Mouse (Mus musculus): ENCODE data around the gene Ripply3. TPM values are rescaled to one million over a fixed set of nuclear protein-coding genes. Genes with fewer than 3 reads are reported as not detected.

The Ripply3 gene
- total and polyA plus RNA-seq, 3 experiments: 0.28 to 6.1 (median 1.3) TPM

GRCm38 (mm10) chr16:94290073-94290999 is 37.9 kb upstream of the Ripply3 start:
- H3K4me1 ChIP-seq (ENCODE audit: control insufficient read depth in 1 of 2, insufficient read depth in 2 of 2): peaks cover 6 to 29% of the 10 kb centered on the region in 2 experiments

GRCm38 (mm10) chr16:94291141-94291540 is 37.1 kb upstream of the Ripply3 start:
- no peaks in the 10 kb centered on the region for H3K79me2 ChIP-seq (replicated peaks; ENCODE audit: control insufficient read depth, extremely low read depth, insufficient read depth, poor library complexity, severe bottlenecking)
- dilution Hi-C loops (cut with MboI; ENCODE audit: extremely low pct_ligation_motif_present, extremely low pct_unique_long_range_greater_than_20kb, low sequenced_read_pairs): no loop called here
- DNase-seq (ENCODE audit: extremely low read depth): no peak

More at GRCm38 (mm10) chr16:94290073-94290999, 37.9 kb upstream of the Ripply3 start:
- TF ChIP-seq JUND (conservative IDR thresholded peaks at IDR 0.05; ENCODE audit: low read depth, low read length) (no peak), SIN3A (IDR thresholded peaks at IDR 0.05; ENCODE audit: low read length) (no peak; the same call in 1 of the 2 replicates), ZC3H11A (IDR thresholded peaks at IDR 0.05; ENCODE audit: low read depth, low read length) (no peak), MYC (IDR thresholded peaks at IDR 0.05; ENCODE audit: low read depth, low read length) (no peak), CHD2 (IDR thresholded peaks at IDR 0.05; ENCODE audit: low read length) (0 out of 2 replicates have a peak, but pooled peaks have one; percentile 34), NRF1 (IDR thresholded peaks at IDR 0.05; ENCODE audit: low read depth, low read length) (peak; percentile 93), TCF12 (IDR thresholded peaks at IDR 0.05; ENCODE audit: low read depth, low read length) (peak; percentile 94), USF2 (conservative IDR thresholded peaks at IDR 0.05; ENCODE audit: low read depth, low read length) (no peak), HCFC1 (IDR thresholded peaks at IDR 0.05; ENCODE audit: low read depth, low read length) (peak; percentile 68), UBTF (IDR thresholded peaks at IDR 0.05; ENCODE audit: low read depth, low read length) (no peak), KAT2A (IDR thresholded peaks at IDR 0.05; ENCODE audit: insufficient replicate concordance, low read length) (0 out of 2 replicates have a peak, but pooled peaks have one; percentile 62), IRF4 (IDR thresholded peaks at IDR 0.05; ENCODE audit: low read depth, low read length) (peak; percentile 49; the same call in 1 of the 2 replicates), EP300 (IDR thresholded peaks at IDR 0.05; ENCODE audit: low read length) (no peak), MAFK (IDR thresholded peaks at IDR 0.05; ENCODE audit: insufficient replicate concordance, low read length) (no peak), MEF2A (IDR thresholded peaks at IDR 0.05; ENCODE audit: borderline replicate concordance, low read depth, low read length) (peak; percentile 64), POLR2A (IDR thresholded peaks at IDR 0.05; ENCODE audit: low read depth, low read length) (peak; percentile 95), ELF1 (IDR thresholded peaks at IDR 0.05; ENCODE audit: low read depth, low read length) (peak; percentile 92), MAZ (IDR thresholded peaks at IDR 0.05; ENCODE audit: low read depth, low read length) (peak; percentile 98), ZMIZ1 (IDR thresholded peaks at IDR 0.05; ENCODE audit: low read depth, low read length) (peak; percentile 96), USF1 (IDR thresholded peaks at IDR 0.05; ENCODE audit: low read depth, low read length) (no peak), GABPA (IDR thresholded peaks at IDR 0.05; ENCODE audit: insufficient replicate concordance, low read depth, low read length) (no peak), MXI1 (IDR thresholded peaks at IDR 0.05; ENCODE audit: low read depth, low read length) (peak; percentile 90; the same call in 1 of the 2 replicates), CHD1 (IDR thresholded peaks at IDR 0.05; ENCODE audit: low read depth, low read length) (no peak; the same call in 1 of the 2 replicates), RAD21 (IDR thresholded peaks at IDR 0.05; ENCODE audit: low read depth, low read length) (no peak), ZKSCAN1 (IDR thresholded peaks at IDR 0.05; ENCODE audit: borderline replicate concordance, low read depth, low read length) (no peak), BHLHE40 (IDR thresholded peaks at IDR 0.05; ENCODE audit: low read depth, low read length) (peak; percentile 73), ZNF384 (IDR thresholded peaks at IDR 0.05; ENCODE audit: low read depth, low read length) (no peak), TBP (conservative IDR thresholded peaks at IDR 0.05; ENCODE audit: low read depth, low read length) (no peak), MAX (IDR thresholded peaks at IDR 0.05; ENCODE audit: low read length) (peak; percentile 34; the same call in 1 of the 2 replicates), RCOR1 (conservative IDR thresholded peaks at IDR 0.05; ENCODE audit: low read depth, low read length) (peak; percentile 84; the same call in 1 of the 2 replicates), JUN (IDR thresholded peaks at IDR 0.05; ENCODE audit: insufficient read depth, low read depth, low read length) (no peak), CTCF (conservative IDR thresholded peaks at IDR 0.05 in 1 of 2, IDR thresholded peaks at IDR 0.05 in 1 of 2; ENCODE audit: low read depth in 2 of 2, low read length in 2 of 2) (no peak), PAX5 (IDR thresholded peaks at IDR 0.05; ENCODE audit: low read length) (no peak), SMC3 (IDR thresholded peaks at IDR 0.05; ENCODE audit: low read depth, low read length) (no peak), E2F4 (IDR thresholded peaks at IDR 0.05; ENCODE audit: insufficient replicate concordance, low read depth, low read length) (0 out of 2 replicates have a peak, but pooled peaks have one; percentile 20), NELFE (IDR thresholded peaks at IDR 0.05; ENCODE audit: low read depth, low read length) (peak; percentile 97), ETS1 (conservative IDR thresholded peaks at IDR 0.05; ENCODE audit: low read depth, low read length) (no peak), POLR2AphosphoS2 (IDR thresholded peaks at IDR 0.05; ENCODE audit: low read depth, low read length) (peak; percentile 89; the same call in 1 of the 2 replicates)
- Histone ChIP-seq H3K27ac (ENCODE audit: insufficient read depth, low read depth) (peak overlapping the region; percentile 1; the same call in 1 of the 2 replicates), H3K9me3 (replicated peaks; ENCODE audit: low read length) (no peaks in the 10 kb centered on the region), H3K9ac (ENCODE audit: insufficient read depth, low read depth) (peak overlapping the region; percentile 66), H3K36me3 (replicated peaks in 1 of 2; ENCODE audit: control insufficient read depth in 1 of 2, insufficient read depth in 1 of 2, low read length in 1 of 2) (peaks cover 0 to 22% of the 10 kb centered on the region in 2 experiments), H3K27me3 (replicated peaks) (no peaks in the 10 kb centered on the region), H3K79me2 (replicated peaks; ENCODE audit: control insufficient read depth, extremely low read depth, insufficient read depth, poor library complexity, severe bottlenecking) (no peaks in the 10 kb centered on the region), H3K4me2 (ENCODE audit: insufficient read depth, low read depth, poor library complexity, severe bottlenecking) (peak overlapping the region; percentile 65), H3K4me3 (replicated peaks in 1 of 3; ENCODE audit: low read depth in 2 of 3, low read length in 2 of 3, poor library complexity in 1 of 3) (peak overlapping the region; percentile 77 to 98 (median 89))
- peak; percentile 88 for DNase-seq (ENCODE audit: extremely low read depth)
- in situ Hi-C loops (cut with MboI; ENCODE audit: low pct_ligation_motif_present, low pct_unique_long_range_greater_than_20kb, low sequenced_read_pairs): no loop called here
- dilution Hi-C loops (cut with MboI; ENCODE audit: extremely low pct_ligation_motif_present, extremely low pct_unique_long_range_greater_than_20kb, low sequenced_read_pairs): no loop called here

More at GRCm38 (mm10) chr16:94291141-94291540, 37.1 kb upstream of the Ripply3 start:
- no peak overlapping the region for H3K27ac ChIP-seq (ENCODE audit: insufficient read depth, low read depth)
- no peak overlapping the region for H3K4me2 ChIP-seq (ENCODE audit: insufficient read depth, low read depth, poor library complexity, severe bottlenecking)
- H3K9ac ChIP-seq (ENCODE audit: insufficient read depth, low read depth): no peak overlapping the region
- no peak for TF ChIP-seq IRF4 (IDR thresholded peaks at IDR 0.05; ENCODE audit: low read depth, low read length)
- no peak for TF ChIP-seq TBP (conservative IDR thresholded peaks at IDR 0.05; ENCODE audit: low read depth, low read length)
- no peak for TF ChIP-seq JUND (conservative IDR thresholded peaks at IDR 0.05; ENCODE audit: low read depth, low read length)
- TF ChIP-seq JUN (IDR thresholded peaks at IDR 0.05; ENCODE audit: insufficient read depth, low read depth, low read length): no peak
- TF ChIP-seq PAX5 (IDR thresholded peaks at IDR 0.05; ENCODE audit: low read length): no peak
- peaks cover 0 to 14% of the 10 kb centered on the region in 2 experiments for H3K36me3 ChIP-seq (replicated peaks in 1 of 2; ENCODE audit: control insufficient read depth in 1 of 2, insufficient read depth in 1 of 2, low read length in 1 of 2)
- H3K27me3 ChIP-seq (replicated peaks): no peaks in the 10 kb centered on the region
- no peak overlapping the region for H3K4me3 ChIP-seq (replicated peaks in 1 of 3; ENCODE audit: low read depth in 2 of 3, low read length in 2 of 3, poor library complexity in 1 of 3)
- H3K4me1 ChIP-seq (ENCODE audit: control insufficient read depth in 1 of 2, insufficient read depth in 2 of 2): peaks cover 4 to 21% of the 10 kb centered on the region in 2 experiments
- in situ Hi-C loops (cut with MboI; ENCODE audit: low pct_ligation_motif_present, low pct_unique_long_range_greater_than_20kb, low sequenced_read_pairs): no loop called here
- H3K9me3 ChIP-seq (replicated peaks; ENCODE audit: low read length): no peaks in the 10 kb centered on the region

Data from CH12.LX (cell line).